Mouse (Mus musculus) urinary bladder, adult 2 months (tissue): ENCODE data around the gene Akt1. TPM values are rescaled to one million over a fixed set of nuclear protein-coding genes. Genes with fewer than 3 reads are reported as not detected.

ENCODE experiments used
- DNase-seq: peaks from one replicate; pipeline ENCODE4 v3.0.0; 2022; ENCODE audit warnings: low spot score
- polyA plus RNA-seq: library from polyadenylated mRNA; depleted of rRNA; stranded (reverse); fragments of >200 nt; gene quantifications from 2 replicates; pipeline ENCODE4 v1.2.3, GENCODE M21; 2012

Akt1 gene
- polyA plus RNA-seq, 1 experiment = 149 TPM

DNA sequence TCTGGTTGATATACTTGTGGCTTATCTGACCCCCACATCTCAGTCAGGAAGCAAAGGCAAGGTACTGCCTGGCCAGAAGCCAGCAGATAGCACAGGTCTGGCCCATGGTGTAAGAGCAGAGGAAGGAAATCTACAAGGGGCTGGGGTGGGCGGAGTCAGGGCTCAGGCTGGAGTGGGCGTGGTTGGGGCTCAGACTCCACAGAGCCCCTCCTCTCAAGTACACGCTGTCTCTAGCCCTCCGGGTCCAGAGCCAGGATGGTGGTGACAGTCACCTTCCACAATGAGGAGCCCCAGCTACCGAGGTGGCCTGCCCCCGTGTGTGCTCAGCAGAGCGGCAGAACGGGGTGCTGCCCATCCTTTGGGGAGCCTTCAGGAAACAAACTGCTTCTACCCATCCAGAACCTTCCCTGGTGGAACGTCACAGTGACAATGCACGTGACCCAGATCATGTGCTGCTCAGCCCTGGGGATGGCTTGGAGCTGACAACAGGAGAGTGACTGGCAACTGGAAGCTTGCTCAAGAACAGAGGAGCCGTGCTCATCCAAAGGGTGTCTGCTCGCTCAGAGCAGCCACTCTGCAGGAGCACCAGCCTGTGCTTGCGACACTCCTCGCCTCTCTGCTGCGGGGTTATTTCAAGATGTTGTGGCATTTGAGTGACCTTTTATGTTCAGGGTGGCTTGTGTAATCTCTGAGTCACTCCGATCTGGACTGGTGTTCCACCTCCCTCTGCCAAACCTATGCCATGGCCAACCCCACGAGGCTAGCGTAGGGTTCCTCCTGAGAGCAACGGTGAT is 45.6 kb downstream of the Akt1 start:
- no peak for DNase-seq

DNA sequence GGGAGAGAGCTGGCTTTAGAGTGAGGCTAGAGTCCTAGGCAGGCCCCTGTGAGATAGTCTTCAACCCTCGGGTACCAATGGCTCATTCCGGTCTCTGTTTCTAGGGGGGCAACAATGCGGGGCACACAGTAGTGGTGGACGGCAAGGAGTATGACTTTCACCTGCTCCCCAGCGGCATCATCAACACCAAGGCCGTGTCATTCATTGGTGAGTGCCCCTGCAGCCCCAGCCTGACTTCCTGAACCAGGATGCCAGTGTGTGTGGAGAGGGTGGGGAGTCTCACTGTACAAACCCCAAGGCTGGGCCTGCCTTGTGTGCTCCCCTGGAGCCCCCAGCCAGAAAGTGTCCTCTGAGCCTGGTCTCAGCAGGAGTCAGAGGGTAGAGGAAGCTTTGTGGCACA is 46.5 kb downstream of the Akt1 start:
- DNase-seq = no peak

DNA sequence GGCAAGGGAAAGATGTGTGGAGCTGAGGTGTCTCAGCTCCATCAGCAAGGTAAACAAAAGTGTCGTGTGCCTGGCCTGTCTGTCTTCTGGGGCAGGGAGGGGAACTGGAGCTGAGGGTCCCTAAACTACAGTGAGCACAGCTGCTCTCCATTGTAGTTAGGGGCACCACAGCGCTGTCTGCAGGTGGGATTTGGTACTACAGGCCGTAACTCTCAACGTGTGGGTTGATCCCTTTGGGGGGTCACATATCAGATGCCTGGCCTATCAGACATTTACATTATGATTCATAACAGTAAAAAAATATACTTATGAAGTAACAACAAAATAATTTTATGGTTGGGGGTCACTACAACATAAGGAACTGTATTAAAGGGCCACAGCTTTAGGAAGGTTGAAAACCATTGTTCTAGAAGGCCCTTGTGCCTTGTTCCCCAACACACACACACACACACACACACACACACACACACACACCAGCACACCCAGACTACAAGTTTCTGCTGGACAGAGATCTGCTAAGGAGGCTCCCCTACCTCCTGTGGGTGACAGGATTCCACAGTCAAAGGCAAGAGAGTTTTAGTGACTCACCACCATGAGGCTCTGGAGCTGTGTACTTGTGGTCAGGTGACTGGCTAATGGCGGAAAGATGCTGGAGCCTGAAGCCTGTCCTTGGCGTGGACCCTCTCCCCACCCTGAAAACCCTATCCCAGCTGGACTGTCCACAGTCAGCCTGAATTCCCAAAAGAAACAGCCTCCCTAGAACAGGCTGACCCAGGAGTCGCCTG is 47.4 kb downstream of the Akt1 start:
- no peak for DNase-seq

DNA sequence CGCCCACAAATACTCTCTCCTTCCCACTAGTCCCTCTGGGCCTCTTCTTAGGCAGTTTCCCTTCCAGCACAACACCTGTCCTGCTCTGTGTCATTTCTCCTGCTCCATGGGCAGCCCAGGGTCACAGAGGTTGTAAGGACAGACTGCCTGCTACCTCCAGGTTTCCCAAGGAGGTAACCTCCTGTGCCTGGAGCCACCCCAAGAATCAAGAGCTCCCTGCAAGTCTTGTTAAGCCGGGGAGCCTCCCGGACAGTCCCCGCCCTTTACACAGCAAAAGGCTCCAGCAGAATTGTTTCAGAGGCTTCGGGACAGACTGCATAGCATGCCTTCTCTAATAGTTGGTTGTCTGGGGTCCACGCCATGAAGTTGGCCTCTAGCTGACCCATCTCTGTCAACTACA is 48.2 kb downstream of the Akt1 start:
- DNase-seq = no peak

- DNase-seq = no peak
Measured at GRCm38 (mm10) chr12:112625700-112626099, 49.0 kb downstream of the Akt1 start.

DNA sequence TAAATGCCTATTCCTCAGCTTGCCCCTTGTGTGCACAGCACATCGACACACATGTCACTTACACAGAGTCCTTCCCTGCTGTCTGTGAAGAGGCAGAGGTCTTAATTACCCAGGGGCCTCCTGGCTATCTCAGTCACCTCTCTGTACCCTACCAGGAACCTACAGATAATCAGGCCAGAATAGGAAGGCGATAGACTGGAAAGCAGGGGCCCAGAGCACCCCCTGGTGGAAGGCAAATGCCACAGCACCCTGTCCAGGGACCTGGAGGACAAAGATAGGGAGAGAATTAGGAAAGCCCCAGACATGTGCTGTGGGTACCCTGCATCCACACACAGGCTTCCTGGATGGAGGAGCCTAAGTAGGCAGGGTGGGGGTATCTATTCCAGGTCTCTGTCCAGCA is 50.9 kb downstream of the Akt1 start:
- no peak for DNase-seq

DNA sequence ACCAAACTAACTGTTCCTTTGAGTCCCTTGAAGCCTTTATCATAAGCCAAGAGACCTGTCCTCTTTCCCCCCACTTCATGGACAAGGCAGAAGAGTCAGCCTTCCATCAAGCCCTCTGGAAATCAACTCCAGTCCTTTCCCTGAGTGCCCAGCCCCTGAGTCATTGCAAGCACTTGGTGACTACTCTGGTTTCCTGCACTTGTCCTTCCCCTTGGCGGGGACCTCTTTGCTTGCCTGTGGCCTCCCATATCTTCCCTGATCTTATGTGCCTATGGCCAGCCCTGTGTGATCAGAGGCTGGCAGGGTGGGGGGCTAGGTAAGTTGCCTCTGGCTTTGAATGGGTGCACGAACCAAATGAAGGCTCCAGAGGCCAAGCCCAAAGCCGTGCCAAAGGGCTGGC is 52.8 kb downstream of the Akt1 start:
- no peak for DNase-seq

GRCm38 (mm10) chr12:112620354-112621061 is 54.2 kb downstream of the Akt1 start:
- DNase-seq = no peak

- peak; percentile 54 for DNase-seq
Measured at GRCm38 (mm10) chr12:112619686-112620353, 54.9 kb downstream of the Akt1 start, which contains the start of gene Adssl1. Adssl1 (plus strand) TSS chr12:112620045.

- DNase-seq = no peak
Measured at GRCm38 (mm10) chr12:112618981-112619685, 55.6 kb downstream of the Akt1 start.

DNA sequence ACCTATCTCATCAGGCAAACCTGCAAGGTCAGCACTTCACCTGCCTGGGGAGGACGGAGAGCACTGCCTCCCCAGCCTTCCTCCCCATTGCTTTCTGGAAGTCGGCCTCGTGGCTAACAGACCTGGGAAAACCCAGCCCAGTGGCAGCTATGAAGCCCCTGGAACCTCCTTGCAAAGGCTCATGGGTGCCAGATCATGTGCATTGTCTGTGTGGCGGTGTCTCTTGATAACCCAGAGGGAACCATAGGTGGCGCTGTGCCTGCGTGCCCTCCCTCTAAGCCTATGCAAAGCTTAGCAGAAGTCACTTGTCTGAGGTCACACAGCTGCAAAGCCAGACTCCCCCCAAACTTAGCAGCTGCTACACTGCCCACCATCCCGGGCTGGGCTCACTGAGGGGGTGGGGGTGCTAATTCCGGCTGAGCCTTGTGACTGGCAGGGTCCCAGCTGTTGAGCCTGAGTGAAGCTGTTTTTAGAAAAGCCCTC is 56.7 kb downstream of the Akt1 start:
- no peak for DNase-seq

DNA sequence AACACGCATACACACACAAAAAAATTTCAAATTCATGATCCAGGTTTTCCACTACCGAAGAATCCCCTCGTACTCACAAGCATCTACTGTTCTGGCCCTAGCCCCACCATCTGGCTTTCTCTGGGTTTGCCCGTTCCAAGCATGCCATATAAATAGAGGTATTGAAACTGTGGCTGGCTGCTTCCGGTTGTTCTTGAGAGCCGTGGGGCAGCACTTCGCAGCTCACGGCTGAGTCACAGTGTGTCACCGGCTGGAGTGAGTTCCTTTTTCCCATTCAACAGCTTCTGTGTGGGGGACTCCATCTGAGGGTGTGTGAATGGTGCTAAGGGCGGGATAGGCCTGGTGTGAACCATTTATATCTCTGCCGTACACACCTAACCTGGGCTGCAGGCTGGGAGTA is 57.5 kb downstream of the Akt1 start:
- no peak for DNase-seq

DNA sequence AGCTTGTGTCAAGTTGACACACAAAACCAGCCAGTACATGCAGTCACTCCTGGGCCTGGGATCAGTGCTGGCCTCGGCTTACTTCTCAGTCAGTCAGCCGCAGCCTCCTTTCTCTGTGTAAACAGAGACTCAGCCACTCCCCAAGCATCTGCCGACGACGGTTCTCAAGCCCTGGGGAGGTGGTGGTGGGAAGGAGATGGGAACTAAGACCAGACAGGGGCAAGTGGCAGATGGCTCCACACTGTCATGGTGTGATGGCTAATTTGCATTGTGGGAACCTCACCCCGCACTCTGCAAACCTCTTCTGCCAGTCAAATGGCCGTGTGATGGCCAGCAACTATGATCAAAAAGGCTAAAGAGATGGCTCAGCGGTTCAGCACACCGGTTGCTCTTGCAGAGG is 58.0 kb downstream of the Akt1 start:
- DNase-seq = no peak

DNA sequence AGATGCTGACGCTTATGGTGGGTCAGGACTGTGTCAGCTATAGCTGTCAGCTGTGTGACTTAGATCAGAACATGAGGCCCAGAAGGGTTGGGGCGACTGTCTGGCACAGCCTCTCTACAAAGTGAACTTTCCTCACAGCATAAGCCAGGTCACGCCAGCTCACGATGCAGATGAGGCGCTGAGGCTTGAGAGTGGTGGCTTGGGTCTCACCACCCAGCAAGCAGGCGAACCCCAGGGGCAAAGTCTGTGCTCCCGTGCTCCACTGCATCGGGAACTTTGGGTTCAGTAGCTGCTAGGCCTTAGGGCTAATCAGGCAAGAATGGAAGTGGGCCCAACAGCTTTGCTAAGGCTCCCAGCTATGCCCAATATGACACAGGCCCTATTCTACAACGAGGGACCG is 65.7 kb downstream of the Akt1 start:
- DNase-seq = no peak

- no peak for DNase-seq
Measured at GRCm38 (mm10) chr12:112606998-112607397, 67.7 kb downstream of the Akt1 start.

GRCm38 (mm10) chr12:112605766-112606165 is 68.9 kb downstream of the Akt1 start:
- peak; percentile 70 for DNase-seq

- no peak for DNase-seq
Measured at GRCm38 (mm10) chr12:112604709-112605649, 69.7 kb downstream of the Akt1 start.

DNA sequence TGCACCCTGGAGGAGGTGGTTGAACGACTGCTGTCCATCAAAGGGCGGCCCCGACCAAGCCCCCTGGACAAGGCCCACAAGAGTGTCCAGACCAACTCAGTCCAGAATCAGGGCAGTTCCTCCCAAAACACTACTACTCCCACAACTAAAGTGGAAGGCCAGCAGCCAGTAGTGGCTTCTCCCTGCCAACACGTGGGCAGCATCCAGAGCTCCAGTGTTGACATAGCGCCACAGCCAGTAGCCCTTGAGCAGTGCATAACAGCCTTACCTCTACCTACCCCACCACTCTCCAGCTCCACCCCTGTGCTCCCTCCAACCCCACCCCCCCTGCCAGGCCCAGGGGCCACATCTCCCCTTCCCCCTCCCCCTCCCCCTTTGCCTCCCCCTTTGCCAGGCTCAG is 70.7 kb downstream of the Akt1 start:
- no peak for DNase-seq
